Mouse (Mus musculus) cortical plate, adult 2 months (tissue): ENCODE data around the gene Myh7.

Experiments
- CTCF ChIP-seq: fragments of 200-500 bp; IDR thresholded peaks from 2 replicates; pipeline ENCODE4 v1.5.1; 2011; ENCODE audit warnings: mild to moderate bottlenecking, control low read depth, low read length; ENCODE audit not compliant: insufficient read depth; ENCODE audit errors: extremely low read depth
- POLR2A ChIP-seq: fragments of 200-500 bp; IDR thresholded peaks from 2 replicates; pipeline ENCODE4 v1.6.1; 2011; ENCODE audit warnings: mild to moderate bottlenecking, low read length, control low read depth; ENCODE audit not compliant: insufficient read depth; ENCODE audit errors: extremely low read depth

- no peak for TF ChIP-seq POLR2A
- no peak for TF ChIP-seq CTCF
Measured at GRCm38 (mm10) chr14:54936831-54937160, 57.6 kb downstream of the Myh7 start.
